Mouse (Mus musculus) liver, embryonic 11.5 days (tissue): Measurements from ENCODE around the gene Upk1b. TPM values are rescaled to one million over a fixed set of nuclear protein-coding genes. Genes with fewer than 3 reads are reported as not detected.

Experiments
- ATAC-seq: fragments of 200-750 bp; cut with Nextera tagmentation; replicated peaks from 2 replicates; pipeline ENCODE4 v1.8.0; 2017; ENCODE audit warnings: moderate number of reproducible peaks, mild to moderate bottlenecking, moderate TSS enrichment, moderate library complexity; ENCODE audit not compliant: low FRiP score
- DNase-seq: peaks from one replicate; pipeline ENCODE4 v3.0.0-alpha.2; 2017; ENCODE audit warnings: low spot score
- H3K27ac ChIP-seq: fragments of 300-500 bp; sonication (generic); 2 replicates; pipeline ENCODE4 v1.5.1; 2014; ENCODE audit warnings: mild to moderate bottlenecking, low read depth, low read length, control low read depth
- H3K27me3 ChIP-seq: fragments of 300-500 bp; sonication (generic); replicated peaks from 2 replicates; pipeline ENCODE4 v1.6.1; 2014; ENCODE audit warnings: low read length, mixed read lengths; ENCODE audit not compliant: control insufficient read depth, insufficient read depth
- H3K36me3 ChIP-seq: fragments of 300-500 bp; sonication (generic); 2 replicates; pipeline ENCODE4 v1.6.1; 2014; ENCODE audit warnings: mild to moderate bottlenecking, low read length, moderate library complexity, mixed read lengths; ENCODE audit not compliant: control insufficient read depth, insufficient read depth
- H3K4me1 ChIP-seq: fragments of 300-500 bp; sonication (generic); replicated peaks from 2 replicates; pipeline ENCODE4 v1.6.1; 2014; ENCODE audit warnings: low read length, mixed read lengths; ENCODE audit not compliant: control insufficient read depth, insufficient read depth
- H3K4me2 ChIP-seq: fragments of 300-500 bp; sonication (generic); 2 replicates; pipeline ENCODE4 v1.6.1; 2014; ENCODE audit warnings: mild to moderate bottlenecking, control low read depth, moderate library complexity
- H3K4me3 ChIP-seq: fragments of 300-500 bp; sonication (generic); 2 replicates; pipeline ENCODE4 v1.5.1; 2014; ENCODE audit warnings: low read depth, low read length, control low read depth
- H3K9ac ChIP-seq: fragments of 300-500 bp; sonication (generic); 2 replicates; pipeline ENCODE4 v1.6.1; 2014; ENCODE audit warnings: low read depth, low read length, control low read depth
- H3K9me3 ChIP-seq: fragments of 300-500 bp; sonication (generic); 2 replicates; pipeline ENCODE4 v1.6.1; 2016; ENCODE audit warnings: low read length, inconsistent platforms, mixed read lengths; ENCODE audit not compliant: control insufficient read depth
- WGBS: fragments of 180-500 bp; shearing (Covaris S2); extraction: QIAGEN DNeasy Blood & Tissue Kit; methylation state at CpG from one replicate; pipeline ENCODE4 v1.1.7; 2014; 5-methylcytosine and 5-hydroxymethylcytosine counted together
- polyA plus RNA-seq: library from polyadenylated mRNA; unstranded; fragments of >200 nt; fragmentation: Nextera tagmentation; extraction: Ambion mirVana; gene quantifications from 2 replicates; pipeline ENCODE4 v1.2.1, GENCODE M21; 2014

Upk1b gene
- polyA plus RNA-seq, 1 experiment from 2014 or later, result 5.3 TPM

GRCm38 (mm10) chr16:38724256-38724655 is 75.9 kb downstream of the Upk1b start:
- H3K36me3 ChIP-seq, result no peaks in the 10 kb centered on the region
- no peak overlapping the region for H3K4me3 ChIP-seq
- ATAC-seq, result no peak
- 72% methylated on average over 8 of the region's 8 CpGs for WGBS
- no peak for DNase-seq
- no peaks in the 10 kb centered on the region; the same call in 1 of the 2 replicates for H3K27me3 ChIP-seq
- H3K9ac ChIP-seq, result no peak overlapping the region
- H3K27ac ChIP-seq, result no peak overlapping the region
- no peaks in the 10 kb centered on the region for H3K4me1 ChIP-seq
- no peak overlapping the region for H3K4me2 ChIP-seq
- no peaks in the 10 kb centered on the region for H3K9me3 ChIP-seq

Other genes starting within 250 kb of the Upk1b start
- gene Tmem39a, start 241.6 kb downstream of the Upk1b start, polyA plus RNA-seq, result 88.7 and 89.3 TPM in 2 replicates
- gene Arhgap31, start 87.1 kb downstream of the Upk1b start, polyA plus RNA-seq, result 7.0 and 7.4 TPM in 2 replicates
- gene B4galt4, start 58.1 kb downstream of the Upk1b start, polyA plus RNA-seq, result 9.6 and 10.2 TPM in 2 replicates
- gene 4930435E12Rik, start 28.4 kb upstream of the Upk1b start, polyA plus RNA-seq, result not detected in 2 replicates
- gene Igsf11, start 92.3 kb upstream of the Upk1b start, polyA plus RNA-seq, result 0.23 and 0.48 TPM in 2 replicates